Mouse (Mus musculus) heart, postnatal 14 days (tissue): ENCODE results near the gene Gm45713. TPM values are rescaled to one million over a fixed set of nuclear protein-coding genes. Genes with fewer than 3 reads are reported as not detected.
A peak's percentile ranks its signal among the peaks of the same experiment; 100 is the strongest.

Source experiments
- DNase-seq, 2 experiments: peaks; one replicate each; pipeline ENCODE4 v3.0.0; 2021 to 2022
- intact Hi-C: fragments of 180-260 bp; cut with DNase I; formaldehyde crosslinking; loops from one replicate; pipeline ENCODE4 v1.15.1; 2025
- total RNA-seq, 2 experiments: library from RNA; stranded (reverse); gene quantifications; 2 replicates each; pipeline ENCODE4 v1.2.3; 2021

Gm45713 gene
- total RNA-seq, 2 experiments from 2014 or later, result 0.45 TPM; not detected in 1

DNA sequence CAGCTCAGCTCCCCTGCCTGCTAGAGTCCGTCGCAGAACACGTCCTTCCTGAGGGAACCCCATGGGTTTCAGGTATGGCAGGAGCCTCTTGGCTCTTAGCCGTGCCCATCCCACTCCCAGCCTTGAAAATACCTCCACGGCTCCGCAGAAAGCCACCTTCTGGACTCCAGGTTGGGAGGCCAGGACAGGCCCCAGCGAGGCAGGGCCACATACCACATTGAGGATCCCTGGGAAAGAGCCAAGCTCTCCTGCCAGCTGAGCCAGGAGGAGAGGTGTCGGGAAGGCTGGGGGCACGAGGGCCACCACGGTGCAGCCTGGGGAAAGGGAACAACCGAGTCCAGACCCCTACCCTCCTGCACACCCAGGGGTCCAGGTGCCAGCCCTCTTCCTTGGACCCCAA is 11.2 kb upstream of the Gm45713 start:
- no peak for DNase-seq
- intact Hi-C loops, result no loop called here

GRCm38 (mm10) chr7:45145460-45145859 is 9.4 kb upstream of the Gm45713 start:
- DNase-seq, result no peak
- intact Hi-C loops, result no loop called here

- DNase-seq, result peak; percentile 35 to 45
- intact Hi-C loops, result no loop called here
Observed at GRCm38 (mm10) chr7:45144368-45145174, 8.5 kb upstream of the Gm45713 start.

- intact Hi-C loops, result no loop called here
- DNase-seq, result no peak
Observed at GRCm38 (mm10) chr7:45141914-45142313, 5.9 kb upstream of the Gm45713 start.

DNA sequence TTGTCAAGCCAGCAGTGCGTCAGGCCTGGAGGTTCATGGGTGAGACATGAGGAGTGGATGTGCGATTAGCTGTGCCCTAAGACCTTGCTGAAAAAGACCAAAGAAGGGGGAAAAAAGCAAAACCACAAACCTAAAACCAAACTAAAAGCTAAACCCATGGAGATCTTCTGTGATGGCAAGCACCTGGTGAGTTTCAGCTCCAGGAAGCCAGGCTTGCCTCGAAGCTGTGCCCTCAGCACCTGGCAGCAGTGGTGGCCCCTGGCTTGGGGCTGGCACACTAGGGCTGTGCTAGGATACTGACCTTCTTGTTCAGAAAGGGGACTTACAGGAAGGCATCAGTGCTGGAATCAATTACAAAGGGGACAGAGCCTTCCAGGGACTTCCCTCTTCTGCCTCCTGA is 5.3 kb upstream of the Gm45713 start:
- no peak for DNase-seq
- intact Hi-C loops, result no loop called here

DNA sequence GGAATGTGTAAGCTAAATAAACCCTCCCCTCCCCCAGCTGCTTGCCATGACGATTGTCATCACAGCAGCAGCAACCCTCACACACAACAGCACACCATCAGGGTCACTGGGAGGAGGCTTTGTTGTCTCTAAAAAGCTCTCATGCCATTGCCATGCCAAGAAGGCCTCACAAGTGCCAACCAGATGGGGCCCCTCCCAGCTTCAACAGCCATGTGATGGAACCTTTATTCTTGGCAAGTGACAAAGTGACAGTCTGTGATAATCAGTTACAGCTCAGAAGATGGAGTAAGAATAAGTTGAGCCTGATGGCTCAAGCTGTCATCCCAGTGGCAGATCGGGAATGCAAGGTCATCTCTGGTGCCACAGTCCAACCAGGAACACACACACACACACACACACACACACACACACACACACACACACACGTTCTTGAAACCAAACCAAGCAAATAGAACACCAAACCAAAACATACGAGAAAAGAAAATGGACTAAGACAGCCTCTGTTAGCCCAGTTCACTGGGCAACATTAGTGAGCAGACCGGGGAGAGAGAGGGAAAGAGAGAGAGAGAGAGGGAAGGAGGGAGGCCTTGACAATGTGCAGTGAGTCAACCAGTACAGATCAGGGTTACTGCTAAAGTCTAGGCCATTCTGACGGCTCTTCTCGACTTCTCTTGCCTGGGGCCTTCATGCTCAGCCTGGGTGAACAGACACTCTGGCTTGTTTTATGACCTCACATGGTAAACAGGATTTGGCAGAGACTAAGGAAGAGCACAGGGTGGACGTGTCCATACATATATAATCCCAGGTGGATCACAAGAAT is 4.1 kb upstream of the Gm45713 start:
- intact Hi-C loops, result no loop called here

DNA sequence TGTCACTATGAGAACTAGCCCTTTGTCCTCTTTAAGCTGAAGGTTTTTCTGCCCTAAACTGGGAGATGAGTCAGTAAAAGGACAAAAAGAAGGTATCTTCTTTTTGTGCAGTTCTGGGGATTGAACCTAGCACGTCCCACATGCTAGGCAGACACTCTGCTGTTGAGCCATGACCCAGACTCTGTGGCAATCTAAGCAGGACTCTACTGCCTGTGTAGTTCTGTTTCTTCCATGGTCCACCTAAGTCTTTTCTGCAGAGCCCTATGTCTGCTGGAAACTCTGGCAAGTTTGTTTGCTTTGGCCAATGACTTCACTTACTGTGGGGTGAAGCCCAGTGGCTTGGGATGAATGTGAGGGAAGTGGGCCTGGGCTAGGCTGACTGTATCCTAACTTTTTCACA is 2.4 kb upstream of the Gm45713 start:
- intact Hi-C loops, result no loop called here
- no peak for DNase-seq

More for the DNA sequence above, 4.1 kb upstream of the Gm45713 start:
- DNase-seq, result no peak

DNA sequence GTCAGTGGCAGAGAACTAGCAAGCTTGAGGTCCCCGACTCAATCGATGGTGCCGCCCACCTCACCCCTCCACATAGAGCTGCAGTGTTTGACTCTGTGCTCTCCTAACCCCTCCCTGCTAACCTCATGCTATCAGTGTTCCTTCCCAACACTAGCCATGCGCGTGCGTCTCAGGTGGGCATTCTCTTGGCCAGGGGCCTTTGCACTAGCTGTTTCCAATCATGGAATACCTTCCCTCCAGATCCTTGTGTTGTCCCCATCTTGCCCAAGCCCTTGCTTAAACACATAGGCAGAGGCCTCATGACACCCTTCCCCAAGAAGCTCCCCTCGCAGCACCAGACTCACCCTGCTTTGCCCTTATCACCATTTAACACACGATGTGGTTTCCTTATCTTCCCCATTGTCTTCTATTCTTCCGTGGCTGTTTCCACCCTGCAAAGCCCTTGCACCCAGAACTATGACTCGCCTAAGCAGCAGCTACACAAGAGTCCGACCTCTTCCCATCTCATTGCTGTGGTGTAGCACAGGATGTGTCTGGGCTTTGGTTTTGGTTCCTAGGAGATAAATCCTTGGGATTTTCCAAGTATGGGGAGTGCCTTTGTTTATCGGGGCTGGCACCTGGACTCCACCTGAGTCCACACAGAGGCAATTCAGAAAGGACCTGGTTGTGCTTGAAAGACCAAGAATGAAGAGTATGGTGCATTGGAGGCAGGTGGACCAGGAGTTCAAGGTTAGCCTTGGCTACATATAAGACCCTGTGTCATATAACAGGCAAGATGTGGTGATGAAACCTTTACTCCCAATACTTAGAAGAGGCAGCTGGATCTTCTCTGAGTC is 1.4 kb upstream of the Gm45713 start:
- intact Hi-C loops, result no loop called here
- DNase-seq, result no peak

DNA sequence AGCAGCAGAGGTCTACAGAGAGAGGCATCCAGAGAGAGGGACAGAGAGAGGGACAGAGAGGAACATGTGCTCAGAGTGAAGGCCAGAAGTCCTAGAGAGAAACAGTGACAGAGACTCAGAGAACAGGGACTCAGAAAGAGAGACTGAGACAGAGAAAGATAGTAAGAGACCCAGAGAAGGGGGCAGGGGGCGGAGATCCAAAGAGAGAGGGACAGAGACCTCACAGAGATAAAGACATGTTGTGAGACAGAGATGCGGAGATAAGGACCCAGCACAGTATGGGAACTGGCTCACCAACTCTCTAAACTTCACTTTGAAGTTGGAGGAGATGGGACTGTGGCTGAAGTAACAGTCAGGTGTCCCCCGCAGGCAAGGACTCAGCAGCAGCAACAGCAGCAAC is 661 bp downstream of the Gm45713 start:
- intact Hi-C loops, result no loop called here
- DNase-seq, result no peak

DNA sequence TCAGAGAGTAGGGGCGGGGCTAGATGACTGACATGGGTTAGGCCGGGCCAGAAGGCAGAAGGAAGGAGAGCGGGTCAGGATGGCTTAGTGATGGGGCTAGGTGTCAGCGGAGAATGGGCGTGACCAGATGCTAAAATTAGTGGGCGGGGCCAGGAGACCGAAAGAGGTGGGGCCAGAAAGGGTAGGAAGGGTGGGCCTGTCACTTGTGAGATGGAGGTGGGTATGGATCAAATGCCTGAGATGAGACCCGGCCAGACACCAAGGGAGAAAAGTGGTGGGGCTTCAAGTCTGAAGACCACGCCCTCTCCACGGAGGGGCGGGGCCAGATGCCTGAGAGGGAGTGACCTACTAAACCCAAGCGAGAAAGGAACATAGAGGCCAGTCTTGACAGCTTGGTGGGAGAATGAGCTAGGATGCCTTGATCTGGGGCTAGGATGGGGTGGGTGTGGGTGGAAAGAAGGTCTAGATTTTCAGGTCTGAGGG is 1.4 kb downstream of the Gm45713 start:
- DNase-seq, result peak in 1 of 2 experiments; percentile 52
- intact Hi-C loops, result loop anchor here (5.0 kb wide), 1 partner anchor 152 kb away; no protein-coding TSS in a partner anchor

GRCm38 (mm10) chr7:45133446-45134159 is 2.4 kb downstream of the Gm45713 start:
- intact Hi-C loops, result loop anchor here (5.0 kb wide), 1 partner anchor 151 kb away; no protein-coding TSS in a partner anchor
- no peak for DNase-seq

- DNase-seq, result no peak
Observed at GRCm38 (mm10) chr7:45131850-45132249, 4.2 kb downstream of the Gm45713 start.

DNA sequence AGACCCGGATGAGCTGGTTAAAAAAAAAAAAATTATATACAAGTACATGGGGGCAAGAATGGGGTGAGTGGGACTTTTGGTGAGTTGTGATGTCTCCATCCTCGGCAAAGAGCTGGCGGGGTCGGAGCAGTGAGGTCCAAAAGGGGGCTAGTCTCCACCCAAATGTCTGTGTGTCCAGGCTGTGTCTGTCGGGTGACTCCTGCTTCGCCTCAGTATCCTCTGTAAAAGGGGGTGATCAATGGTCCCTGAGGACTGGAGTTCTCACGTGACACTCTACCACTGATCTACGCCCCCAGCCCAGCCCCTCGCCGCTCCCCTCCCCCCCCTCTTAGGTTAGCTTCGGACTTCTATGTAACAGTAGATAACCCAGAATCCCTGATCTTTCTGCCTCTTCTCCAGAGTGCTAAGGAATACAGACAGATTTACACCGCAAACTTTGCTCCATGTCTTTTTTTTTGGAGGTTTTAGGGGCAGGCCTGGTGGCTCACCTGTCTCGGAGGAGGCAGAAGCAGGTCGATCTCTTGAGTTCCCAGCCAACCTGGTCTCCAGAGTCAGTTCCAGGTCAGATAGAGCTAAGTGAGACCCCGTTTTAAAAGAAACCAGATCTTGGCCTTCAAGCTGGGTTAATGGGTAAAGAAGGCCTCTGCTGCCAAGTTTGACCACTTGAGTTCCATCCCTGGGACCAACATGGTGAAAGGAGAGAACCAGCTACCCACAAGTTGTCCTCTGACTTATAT is 6.1 kb downstream of the Gm45713 start:
- DNase-seq, result no peak
- intact Hi-C loops, result loop anchor here (5.0 kb wide), 1 partner anchor 148 kb away; no protein-coding TSS in a partner anchor

More at GRCm38 (mm10) chr7:45131850-45132249, 4.2 kb downstream of the Gm45713 start:
- intact Hi-C loops, result loop anchor here (5.0 kb wide), 1 partner anchor 150 kb away; no protein-coding TSS in a partner anchor

- DNase-seq, result peak; percentile 54 to 62
- intact Hi-C loops, result no loop called here
Observed at GRCm38 (mm10) chr7:45129318-45129717, 6.7 kb downstream of the Gm45713 start.

DNA sequence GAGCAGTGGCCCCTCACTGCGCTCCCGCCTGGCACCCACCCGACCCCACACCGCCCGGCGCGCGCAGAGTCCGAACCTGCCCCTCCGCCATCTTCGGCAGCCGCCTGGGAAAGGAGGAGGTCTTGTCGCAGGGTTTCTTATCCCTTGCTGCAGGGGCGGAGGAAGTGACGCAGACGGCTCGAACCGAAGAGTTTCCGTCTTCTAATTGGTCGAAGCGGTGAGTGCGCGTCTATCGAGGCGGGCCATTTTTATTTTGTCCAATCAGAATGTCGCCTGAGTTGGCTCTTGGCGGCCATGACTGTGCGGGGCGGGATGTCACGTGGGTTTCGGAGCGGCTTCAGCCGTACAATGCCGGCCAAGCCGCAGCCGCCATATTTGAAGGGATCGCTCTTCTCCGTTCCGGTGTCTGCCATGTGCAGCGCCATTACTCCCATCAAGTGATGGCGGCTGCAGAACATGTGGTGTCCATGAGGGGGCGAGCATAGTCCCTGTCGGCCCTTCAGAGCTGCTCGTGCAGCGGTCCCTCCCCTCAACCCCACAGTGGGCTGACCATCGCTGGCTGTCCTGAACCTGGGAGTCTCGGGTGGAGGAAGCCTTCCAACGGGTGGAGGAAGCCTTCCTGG is 7.3 kb downstream of the Gm45713 start, which contains the start of gene Rpl13a:
Rpl13a (minus strand) TSS at position 138 of the 623 bp plus-strand sequence.
- DNase-seq, result peak; percentile 96 to 97
- intact Hi-C loops, result no loop called here

- intact Hi-C loops, result no loop called here
- DNase-seq, result no peak
Observed at GRCm38 (mm10) chr7:45127700-45128224, 8.3 kb downstream of the Gm45713 start.

DNA sequence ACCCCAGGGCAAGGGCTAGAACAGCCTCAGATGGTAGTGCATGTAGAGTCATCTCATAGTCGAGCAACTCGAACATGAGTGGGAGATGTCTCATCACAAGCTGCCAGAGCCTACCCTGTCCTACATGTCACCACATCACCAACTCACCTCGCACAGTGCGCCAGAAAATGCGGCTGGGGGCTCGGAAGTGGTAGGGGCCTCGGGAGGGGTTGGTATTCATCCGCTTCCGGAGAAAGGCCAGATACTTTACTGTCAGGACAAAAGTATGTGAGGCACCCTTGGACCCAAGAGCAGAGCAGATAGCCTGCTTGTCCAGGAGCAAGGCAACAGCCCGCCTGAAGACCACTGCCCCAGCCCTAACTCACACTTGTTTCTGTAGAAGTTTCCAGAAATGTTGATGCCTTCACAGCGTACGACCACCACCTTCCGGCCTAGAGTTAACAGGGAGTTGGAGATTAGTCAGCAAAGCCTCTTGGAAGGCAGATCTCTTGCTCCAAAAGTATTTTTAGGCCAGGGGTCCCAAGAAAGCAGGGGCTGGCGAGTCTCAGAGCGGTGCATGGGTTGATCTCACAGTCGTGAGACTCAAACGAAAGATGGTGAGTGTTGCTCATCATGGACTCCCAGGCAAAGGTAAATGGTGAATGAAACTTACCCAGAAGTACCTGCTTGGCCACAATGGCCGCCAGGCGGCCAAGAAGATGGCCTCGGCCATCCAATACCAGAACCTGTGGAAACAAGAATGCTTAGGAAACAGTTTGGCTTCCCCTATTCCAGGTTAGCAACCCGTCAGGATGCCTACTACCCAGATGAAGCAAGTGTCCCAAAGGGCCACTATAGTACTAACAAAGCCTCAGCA is 9.0 kb downstream of the Gm45713 start:
- intact Hi-C loops, result no loop called here
- DNase-seq, result no peak
